Mouse (Mus musculus) gastrocnemius, adult 18-20 months (tissue): ENCODE results near the gene Cdk14. TPM values are rescaled to one million over a fixed set of nuclear protein-coding genes. Genes with fewer than 3 reads are reported as not detected.
"Not testable (repeated sequence)": the region's sequence is repeated elsewhere in the genome, so short reads cannot be mapped to it uniquely, and the experiment has no call there.

ENCODE experiments used
- DNase-seq: peaks from one replicate; pipeline ENCODE4 v3.0.0; 2021; ENCODE audit warnings: low spot score
- total RNA-seq, 2 experiments: library from RNA; stranded (reverse); gene quantifications; 2 replicates each; pipeline ENCODE4 v1.2.3; 2021

The Cdk14 gene
- total RNA-seq, 2 experiments from 2014 or later = 2.8 to 2.9 TPM

- no peak for DNase-seq
These were observed 502.8 kb downstream of the Cdk14 start for GRCm38 (mm10) chr5:4917274-4917673.

- DNase-seq = no peak
These were observed 503.5 kb downstream of the Cdk14 start for GRCm38 (mm10) chr5:4916390-4917273.

GRCm38 (mm10) chr5:4904911-4905310, 515.2 kb downstream of the Cdk14 start:
- DNase-seq = not testable (repeated sequence)

- no peak for DNase-seq
These were observed 521.9 kb downstream of the Cdk14 start for GRCm38 (mm10) chr5:4898241-4898640.

GRCm38 (mm10) chr5:4894988-4895387, 525.1 kb downstream of the Cdk14 start:
- DNase-seq = no peak

- DNase-seq = no peak
These were observed 526.3 kb downstream of the Cdk14 start for GRCm38 (mm10) chr5:4893852-4894207.

- no peak for DNase-seq
These were observed 526.8 kb downstream of the Cdk14 start for GRCm38 (mm10) chr5:4893206-4893851.

- no peak for DNase-seq
These were observed 527.4 kb downstream of the Cdk14 start for GRCm38 (mm10) chr5:4892734-4893133.

GRCm38 (mm10) chr5:4891862-4892704, 528.0 kb downstream of the Cdk14 start:
- no peak for DNase-seq

- no peak for DNase-seq
These were observed 533.0 kb downstream of the Cdk14 start for GRCm38 (mm10) chr5:4887069-4887468.

- DNase-seq = no peak
These were observed 537.3 kb downstream of the Cdk14 start for GRCm38 (mm10) chr5:4882841-4883240.

GRCm38 (mm10) chr5:4880331-4880730, 539.8 kb downstream of the Cdk14 start:
- DNase-seq = no peak

- no peak for DNase-seq
These were observed 541.2 kb downstream of the Cdk14 start for GRCm38 (mm10) chr5:4878934-4879333.

GRCm38 (mm10) chr5:4877638-4878037, 542.5 kb downstream of the Cdk14 start:
- no peak for DNase-seq

GRCm38 (mm10) chr5:4877131-4877631, 542.9 kb downstream of the Cdk14 start:
- no peak for DNase-seq

- no peak for DNase-seq
These were observed 543.4 kb downstream of the Cdk14 start for GRCm38 (mm10) chr5:4876653-4877091.

GRCm38 (mm10) chr5:4870041-4870726, 549.9 kb downstream of the Cdk14 start:
- DNase-seq = no peak

GRCm38 (mm10) chr5:4868563-4869120, 551.5 kb downstream of the Cdk14 start:
- no peak for DNase-seq

GRCm38 (mm10) chr5:4867849-4868562, 552.1 kb downstream of the Cdk14 start:
- DNase-seq = no peak

- no peak for DNase-seq
These were observed 553.2 kb downstream of the Cdk14 start for GRCm38 (mm10) chr5:4866945-4867344.
